Mouse (Mus musculus) liver, embryonic 14.5 days (tissue): ENCODE results near the gene Rassf3. TPM values are rescaled to one million over a fixed set of nuclear protein-coding genes. Genes with fewer than 3 reads are reported as not detected.

Experiments
- ATAC-seq: fragments of 200-750 bp; cut with Nextera tagmentation; 2 replicates; pipeline ENCODE4 v1.8.0; 2017; ENCODE audit warnings: moderate number of reproducible peaks, mild to moderate bottlenecking, moderate library complexity; ENCODE audit not compliant: insufficient read depth
- DNase-seq, 3 experiments: peaks; one replicate each; pipeline ENCODE4 v3.0.0-alpha.2; 2012 to 2013; ENCODE audit warnings: low read depth in 3 of 3, low spot score in 3 of 3
- H3K27ac ChIP-seq: fragments of 300-500 bp; sonication (generic); 2 replicates; pipeline ENCODE4 v1.5.1; 2014; ENCODE audit warnings: moderate library complexity, mild to moderate bottlenecking, control low read depth, inconsistent platforms
- H3K27me3 ChIP-seq: fragments of 300-500 bp; sonication (generic); 2 replicates; pipeline ENCODE4 v1.6.1; 2014; ENCODE audit warnings: mild to moderate bottlenecking, low read length, moderate library complexity; ENCODE audit not compliant: control insufficient read depth, insufficient read depth
- H3K36me3 ChIP-seq: fragments of 300-500 bp; sonication (generic); replicated peaks from 2 replicates; pipeline ENCODE4 v1.6.1; 2014; ENCODE audit warnings: low read depth; ENCODE audit not compliant: control insufficient read depth, insufficient read depth
- H3K4me1 ChIP-seq, 2 experiments: fragments of 200-500 bp in 1 of 2; fragments of 300-500 bp in 1 of 2; sonication (generic) in 1 of 2; replicated peaks; 2 replicates each; pipeline ENCODE4 v1.6.1; 2012 to 2014; ENCODE audit warnings: antibody characterized with exemption in 1 of 2, inconsistent platforms in 1 of 2, low read length in 1 of 2; ENCODE audit not compliant: control insufficient read depth in 2 of 2, insufficient read depth in 2 of 2
- H3K4me2 ChIP-seq: fragments of 300-500 bp; sonication (generic); 2 replicates; pipeline ENCODE4 v1.6.1; 2014; ENCODE audit warnings: low read depth, mild to moderate bottlenecking, control low read depth, moderate library complexity
- H3K4me3 ChIP-seq, 2 experiments: fragments of 200-500 bp in 1 of 2; fragments of 300-500 bp in 1 of 2; sonication (generic) in 1 of 2; 2 replicates each; pipeline ENCODE4 v1.5.1; 2012 to 2014; ENCODE audit warnings: low read depth in 2 of 2, low read length in 2 of 2, mild to moderate bottlenecking in 2 of 2, control low read depth in 1 of 2, inconsistent platforms in 1 of 2, moderate library complexity in 1 of 2; ENCODE audit not compliant: insufficient read depth in 1 of 2
- H3K9ac ChIP-seq: fragments of 300-500 bp; sonication (generic); replicated peaks from 2 replicates; pipeline ENCODE4 v1.6.1; 2014; ENCODE audit warnings: mild to moderate bottlenecking, control low read depth, moderate library complexity
- H3K9me3 ChIP-seq: fragments of 300-500 bp; sonication (generic); 2 replicates; pipeline ENCODE4 v1.6.1; 2016; ENCODE audit warnings: low read length, mixed read lengths; ENCODE audit not compliant: control insufficient read depth
- CTCF ChIP-seq: IDR thresholded peaks from 2 replicates; pipeline ENCODE4 v1.5.1; 2016; ENCODE audit warnings: antibody characterized with exemption, low read depth, control low read depth
- EP300 ChIP-seq: IDR thresholded peaks from 2 replicates; pipeline ENCODE4 v1.6.1; 2016; ENCODE audit warnings: antibody characterized with exemption, low read depth
- WGBS: fragments of 180-500 bp; shearing (Covaris S2); extraction: QIAGEN DNeasy Blood & Tissue Kit; methylation state at CpG from one replicate; pipeline ENCODE4 v1.1.7; 2014; ENCODE audit not compliant: insufficient replicate concordance; 5-methylcytosine and 5-hydroxymethylcytosine counted together
- polyA plus RNA-seq, 2 experiments: library from polyadenylated mRNA; depleted of rRNA in 1 of 2; stranded (reverse) in 1 of 2; unstranded in 1 of 2; fragments of >200 nt; fragmentation: Nextera tagmentation in 1 of 2; extraction: Ambion mirVana in 1 of 2; gene quantifications; 2 replicates each; pipeline versions ENCODE4 v1.2.1 to v1.2.3; 2012 to 2014

Gene Rassf3
- polyA plus RNA-seq, 2 experiments = 7.9 to 8.6 TPM

DNA sequence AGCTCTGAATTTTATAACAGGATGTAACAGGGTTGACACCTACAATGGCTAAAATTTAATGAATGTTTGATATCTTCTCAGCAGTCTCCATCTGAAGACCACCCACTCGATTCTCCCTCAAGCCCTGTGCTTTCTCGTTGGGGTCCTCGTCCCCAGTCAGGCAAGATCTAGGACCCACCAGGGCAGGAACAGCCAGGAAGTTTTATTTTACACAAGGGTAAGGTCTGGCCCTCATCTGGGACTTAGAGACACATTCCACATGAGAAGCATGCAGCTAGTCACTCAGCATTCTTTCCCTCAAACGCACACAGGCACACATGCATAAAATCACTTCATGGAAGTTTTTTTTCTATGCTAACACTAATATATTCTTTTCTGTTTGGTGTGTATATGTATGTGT, 39.5 kb downstream of the Rassf3 start:
- H3K27me3 ChIP-seq = no peaks in the 10 kb centered on the region
- ATAC-seq = no peak

DNA sequence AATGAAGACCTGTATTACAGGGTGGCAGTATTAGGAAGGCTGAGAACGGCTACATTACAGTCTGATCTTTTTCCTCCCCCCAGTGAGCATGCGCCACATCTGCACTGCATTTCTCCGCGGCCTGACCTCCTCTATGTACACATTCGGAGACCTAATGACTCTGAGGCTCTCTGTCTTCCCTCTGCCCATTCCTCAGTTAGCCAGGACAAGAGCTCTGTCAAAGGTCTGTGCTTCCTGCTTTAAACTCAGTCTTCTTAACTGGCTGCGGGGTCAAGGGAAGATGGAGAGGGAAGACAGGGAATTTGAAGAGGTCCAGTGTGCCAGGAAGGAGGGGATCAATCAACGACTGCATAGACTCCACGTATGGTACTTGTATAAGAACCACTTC, 39.9 kb downstream of the Rassf3 start:
- Histone ChIP-seq H3K27ac (no peak overlapping the region), H3K4me2 (no peak overlapping the region), H3K4me1 (peaks cover 21 to 26% of the 10 kb centered on the region in 2 experiments), H3K36me3 (no peaks in the 10 kb centered on the region), H3K9ac (no peak overlapping the region), H3K4me3 (no peak overlapping the region), H3K27me3 (no peaks in the 10 kb centered on the region), H3K9me3 (no peaks in the 10 kb centered on the region)
- ATAC-seq = no peak
- no peak for DNase-seq
- WGBS = 51% methylated on average over 8 of the region's 8 CpGs
- no peak for TF ChIP-seq CTCF
- TF ChIP-seq EP300 = no peak

More for the DNA sequence above, 39.5 kb downstream of the Rassf3 start:
- Histone ChIP-seq H3K4me2 (no peak overlapping the region), H3K36me3 (no peaks in the 10 kb centered on the region), H3K4me3 (no peak overlapping the region), H3K9ac (no peak overlapping the region), H3K4me1 (peaks cover 17 to 22% of the 10 kb centered on the region in 2 experiments), H3K27ac (no peak overlapping the region), H3K9me3 (no peaks in the 10 kb centered on the region)
- no peak for DNase-seq
- WGBS = 57% methylated on average over 4 of the region's 4 CpGs
- no peak for TF ChIP-seq CTCF
- no peak for TF ChIP-seq EP300

DNA sequence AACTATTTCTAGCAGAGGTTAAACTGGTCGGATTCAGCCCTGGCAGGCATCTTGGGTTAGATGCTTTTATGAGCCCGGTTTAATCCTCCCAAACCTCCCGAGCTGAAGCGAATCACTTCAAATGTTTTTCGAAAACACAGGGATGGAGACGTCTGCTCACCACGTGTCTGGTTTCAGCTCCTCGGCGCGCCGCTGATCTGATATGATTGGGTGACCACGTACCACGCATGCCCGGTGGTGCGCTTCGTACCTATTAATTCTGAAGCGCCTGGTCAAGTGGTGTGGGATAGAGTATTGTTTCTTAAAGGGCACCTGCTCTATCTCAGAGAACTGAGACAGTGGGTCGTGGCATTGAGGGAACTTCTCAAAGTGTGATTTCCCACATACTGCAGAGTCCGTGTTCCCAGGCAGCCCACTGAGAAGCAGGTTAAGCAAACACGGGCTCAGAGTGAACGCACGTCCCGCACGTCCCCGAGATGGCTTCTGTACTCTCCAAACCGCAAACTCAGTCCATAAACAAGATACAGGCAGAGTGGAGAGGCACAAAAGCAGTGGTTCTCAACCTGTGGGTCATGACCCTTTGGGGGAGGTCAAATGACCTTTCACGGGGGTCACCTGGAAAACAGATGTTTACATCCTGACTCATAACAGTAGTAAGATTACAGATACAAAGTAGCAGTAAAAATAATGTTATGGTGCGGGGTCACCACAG, 40.4 kb downstream of the Rassf3 start:
- no peak for ATAC-seq

GRCm38 (mm10) chr10:121434441-121435103, 41.6 kb downstream of the Rassf3 start:
- WGBS = 72% methylated on average over 15 of the region's 15 CpGs
- Histone ChIP-seq H3K4me1 (peaks cover 21 to 41% of the 10 kb centered on the region in 2 experiments), H3K27ac (no peak overlapping the region), H3K27me3 (no peaks in the 10 kb centered on the region), H3K9me3 (no peaks in the 10 kb centered on the region), H3K36me3 (no peaks in the 10 kb centered on the region), H3K9ac (no peak overlapping the region), H3K4me2 (no peak overlapping the region), H3K4me3 (no peak overlapping the region)
- ATAC-seq = no peak
- no peak for DNase-seq
- TF ChIP-seq EP300 = no peak
- TF ChIP-seq CTCF = no peak

More for the DNA sequence above, 40.4 kb downstream of the Rassf3 start:
- no peak for DNase-seq
- Histone ChIP-seq H3K4me2 (no peak overlapping the region), H3K9me3 (no peaks in the 10 kb centered on the region), H3K27ac (no peak overlapping the region), H3K36me3 (no peaks in the 10 kb centered on the region), H3K9ac (no peak overlapping the region), H3K4me1 (peaks cover 21 to 31% of the 10 kb centered on the region in 2 experiments), H3K4me3 (no peak overlapping the region), H3K27me3 (no peaks in the 10 kb centered on the region)
- WGBS = 66% methylated on average over 28 of the region's 28 CpGs
- no peak for TF ChIP-seq EP300
- no peak for TF ChIP-seq CTCF

DNA sequence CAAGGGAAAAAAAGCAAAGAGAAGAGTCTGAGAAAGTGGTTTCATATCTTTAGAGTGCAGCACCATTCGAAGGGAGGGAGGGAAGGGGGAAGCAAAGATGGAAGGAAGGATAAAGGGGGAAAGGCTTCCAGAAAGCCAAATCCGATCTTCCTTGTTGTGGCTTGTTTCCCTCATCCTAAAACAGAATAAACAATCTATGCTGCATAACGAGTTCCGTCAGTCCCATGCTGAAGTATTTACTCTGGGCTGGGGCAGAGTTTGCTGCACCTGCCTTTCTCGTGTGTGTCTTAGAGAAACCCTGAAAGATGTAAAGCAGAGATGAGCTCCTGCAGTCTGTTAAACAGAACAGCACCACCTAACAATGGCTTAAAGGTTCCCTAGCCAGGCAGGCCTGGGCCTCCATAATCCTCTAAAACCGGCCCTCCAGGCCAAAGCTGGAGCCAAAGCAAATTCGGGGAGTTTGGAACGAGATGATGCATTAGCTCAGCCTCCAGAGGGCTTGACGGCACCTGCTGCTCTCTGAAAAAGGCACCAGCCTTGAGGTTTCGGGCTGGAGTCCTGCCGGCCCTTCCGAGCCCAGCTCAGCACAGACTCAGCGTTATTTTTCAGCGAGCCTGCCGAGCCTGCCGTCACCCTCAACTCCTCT, 43.4 kb downstream of the Rassf3 start:
- 0 out of 4 replicates have a peak overlapping the region, but pooled peaks of 1 of the 2 experiments have one; percentile 3 for H3K4me3 ChIP-seq
- no peak overlapping the region for H3K27ac ChIP-seq
- no peaks in the 10 kb centered on the region for H3K27me3 ChIP-seq
- peak in 1 of 3 experiments; percentile 37 for DNase-seq
- H3K9ac ChIP-seq = peak overlapping the region; percentile 51
- H3K4me1 ChIP-seq = peaks cover 21 to 47% of the 10 kb centered on the region in 2 experiments
- WGBS = 13% methylated on average over 16 of the region's 16 CpGs
- H3K4me2 ChIP-seq = peak overlapping the region; percentile 59
- H3K36me3 ChIP-seq = no peaks in the 10 kb centered on the region
- TF ChIP-seq CTCF (no peak), EP300 (peak; percentile 33; the same call in 1 of the 2 replicates)
- ATAC-seq = peak; percentile 56; the same call in 1 of the 2 replicates
- no peaks in the 10 kb centered on the region for H3K9me3 ChIP-seq
